Mouse (Mus musculus): ENCODE measurements around the gene Cd163. TPM values are rescaled to one million over a fixed set of nuclear protein-coding genes. Genes with fewer than 3 reads are reported as not detected.

Gene Cd163
- polyA plus RNA-seq, 1 experiment, result 1.8 TPM

DNA sequence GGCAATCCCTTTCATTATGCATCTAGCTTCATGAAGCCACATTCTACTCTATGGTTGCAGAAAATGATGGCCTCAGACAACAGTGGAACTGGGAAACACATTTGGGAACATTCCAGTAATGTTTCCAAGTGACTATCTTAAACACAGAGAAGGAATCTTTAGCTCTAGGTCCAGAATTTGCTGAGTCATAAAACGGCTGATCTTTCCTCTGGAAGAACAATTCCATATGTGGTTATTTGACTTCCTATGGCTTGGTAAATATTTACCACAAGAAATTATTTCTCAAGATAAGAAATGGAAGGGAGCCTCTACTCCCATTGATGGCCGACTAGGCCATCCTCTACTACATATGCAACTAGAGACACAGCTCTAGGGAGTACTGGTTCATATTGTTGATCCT, 48.8 kb downstream of the Cd163 start:
- H3K27ac ChIP-seq (ENCODE audit: insufficient read depth, low read depth, low read length), result no peak overlapping the region
- H3K4me3 ChIP-seq (ENCODE audit: insufficient read depth, low read length), result no peak overlapping the region
- TF ChIP-seq POLR2A (IDR thresholded peaks at IDR 0.05; ENCODE audit: borderline replicate concordance, low read depth, low read length) (no peak), CTCF (IDR thresholded peaks at IDR 0.05; ENCODE audit: low read depth, low read length) (no peak)
- no peaks in the 10 kb centered on the region for H3K4me1 ChIP-seq (ENCODE audit: control insufficient read depth, insufficient read depth, low read length)

DNA sequence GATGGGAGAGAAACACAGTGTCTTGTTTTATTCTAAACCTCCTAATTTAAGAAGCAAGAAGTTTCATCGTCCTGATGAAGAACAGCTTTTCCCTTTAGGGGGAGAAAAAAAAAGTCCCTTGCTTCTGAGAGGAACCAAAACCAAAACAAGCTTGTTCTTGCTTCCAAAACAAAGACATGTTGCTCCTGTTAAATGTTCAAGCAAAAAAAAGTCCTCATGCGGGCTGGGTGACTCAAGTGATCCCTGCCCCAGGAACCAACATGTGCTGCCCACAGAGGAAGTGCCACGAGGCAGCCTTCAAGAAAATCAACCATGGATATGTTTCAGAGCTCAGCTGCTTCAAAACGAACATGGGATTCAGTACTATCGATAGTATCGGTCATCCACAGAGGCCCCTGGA, 54.5 kb downstream of the Cd163 start:
- peaks cover 8% of the 10 kb centered on the region for H3K4me1 ChIP-seq (ENCODE audit: control insufficient read depth, insufficient read depth, low read length)
- no peak overlapping the region for H3K4me3 ChIP-seq (ENCODE audit: insufficient read depth, low read length)
- peak overlapping the region; percentile 57 for H3K27ac ChIP-seq (ENCODE audit: insufficient read depth, low read depth, low read length)
- TF ChIP-seq POLR2A (IDR thresholded peaks at IDR 0.05; ENCODE audit: borderline replicate concordance, low read depth, low read length) (no peak), CTCF (IDR thresholded peaks at IDR 0.05; ENCODE audit: low read depth, low read length) (no peak)

DNA sequence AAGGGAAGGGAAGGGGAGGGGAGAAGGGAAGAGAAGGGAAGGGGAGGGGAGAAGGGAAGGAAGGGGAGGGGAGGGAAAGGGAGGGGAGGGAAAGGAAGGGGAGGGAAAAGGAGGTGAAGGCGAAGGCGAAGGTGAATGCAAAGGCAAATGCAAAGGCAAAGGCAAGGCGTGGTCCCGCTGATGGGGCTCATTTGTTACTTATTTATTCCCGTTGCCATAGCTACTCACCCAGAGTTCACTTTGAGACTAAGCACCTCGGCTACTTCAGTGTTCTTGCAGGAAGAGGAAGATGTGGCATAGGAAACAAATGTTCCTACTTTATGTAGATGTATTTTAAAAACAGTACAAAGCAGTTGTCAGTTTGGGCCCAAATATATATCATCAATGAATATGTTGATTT, 56.1 kb downstream of the Cd163 start:
- no peak overlapping the region for H3K4me3 ChIP-seq (ENCODE audit: insufficient read depth, low read length)
- H3K27ac ChIP-seq (ENCODE audit: insufficient read depth, low read depth, low read length), result no peak overlapping the region
- TF ChIP-seq CTCF (IDR thresholded peaks at IDR 0.05; ENCODE audit: low read depth, low read length), result no peak
- no peak for TF ChIP-seq POLR2A (IDR thresholded peaks at IDR 0.05; ENCODE audit: borderline replicate concordance, low read depth, low read length)
- H3K4me1 ChIP-seq (ENCODE audit: control insufficient read depth, insufficient read depth, low read length), result peaks cover 8% of the 10 kb centered on the region

DNA sequence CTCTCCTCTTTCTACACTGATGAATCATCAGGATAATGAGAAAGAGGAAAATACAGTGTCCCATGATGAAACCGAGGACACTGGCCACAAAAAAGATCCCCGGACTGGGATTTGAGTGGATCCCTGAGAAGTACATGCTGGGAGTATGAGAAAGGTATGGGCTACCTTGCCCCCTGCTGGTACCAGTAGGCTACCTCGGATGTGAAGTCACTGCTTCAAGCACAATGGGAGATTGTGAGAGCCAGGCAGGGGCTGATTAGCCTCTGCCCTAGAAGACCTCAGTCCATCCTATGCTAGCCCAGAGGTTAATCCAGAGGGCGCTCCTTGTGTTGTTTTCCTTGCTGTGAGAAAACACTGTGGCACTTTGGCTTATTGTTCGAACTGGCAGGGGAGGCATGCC, 59.9 kb downstream of the Cd163 start:
- TF ChIP-seq CTCF (IDR thresholded peaks at IDR 0.05; ENCODE audit: low read depth, low read length), result no peak
- TF ChIP-seq POLR2A (IDR thresholded peaks at IDR 0.05; ENCODE audit: borderline replicate concordance, low read depth, low read length), result no peak
- peaks cover 2% of the 10 kb centered on the region for H3K4me1 ChIP-seq (ENCODE audit: control insufficient read depth, insufficient read depth, low read length)
- H3K4me3 ChIP-seq (ENCODE audit: insufficient read depth, low read length), result no peak overlapping the region
- H3K27ac ChIP-seq (ENCODE audit: insufficient read depth, low read depth, low read length), result no peak overlapping the region

DNA sequence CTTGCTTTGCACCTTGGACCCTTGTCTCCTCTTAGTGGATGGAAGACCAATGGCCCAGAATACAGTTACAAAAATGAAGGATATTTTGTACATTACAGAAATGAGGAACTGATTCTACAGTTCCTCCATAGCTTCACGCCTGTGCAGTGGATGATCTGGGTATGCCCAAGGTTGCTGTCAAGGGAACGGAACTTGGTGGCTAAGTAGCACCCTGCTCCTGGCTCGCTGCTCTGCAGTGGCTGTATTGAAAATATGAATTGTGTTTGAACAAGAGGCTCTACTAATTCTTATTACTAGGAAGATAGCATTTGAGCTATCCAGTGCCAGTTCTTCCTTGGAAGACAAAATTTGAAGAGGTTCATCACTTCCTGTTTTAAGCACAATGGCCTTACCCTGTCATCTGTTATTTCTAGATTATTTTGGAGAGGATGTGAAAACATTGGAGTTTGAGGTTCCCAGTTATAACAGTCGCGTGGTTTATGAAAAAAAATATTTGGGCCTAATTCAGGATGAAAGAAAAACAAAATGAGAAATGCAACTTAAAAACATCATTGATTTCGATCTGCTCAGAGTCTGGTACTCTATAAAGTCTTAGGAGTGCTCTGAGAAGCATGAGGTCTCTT, 69.2 kb downstream of the Cd163 start:
- Histone ChIP-seq H3K27ac (ENCODE audit: insufficient read depth, low read depth, low read length) (peak overlapping the region; percentile 94), H3K4me1 (ENCODE audit: control insufficient read depth, insufficient read depth, low read length) (peaks cover 31% of the 10 kb centered on the region), H3K4me3 (ENCODE audit: insufficient read depth, low read length) (no peak overlapping the region)
- TF ChIP-seq POLR2A (IDR thresholded peaks at IDR 0.05; ENCODE audit: borderline replicate concordance, low read depth, low read length), result no peak
- TF ChIP-seq CTCF (IDR thresholded peaks at IDR 0.05; ENCODE audit: low read depth, low read length), result no peak

DNA sequence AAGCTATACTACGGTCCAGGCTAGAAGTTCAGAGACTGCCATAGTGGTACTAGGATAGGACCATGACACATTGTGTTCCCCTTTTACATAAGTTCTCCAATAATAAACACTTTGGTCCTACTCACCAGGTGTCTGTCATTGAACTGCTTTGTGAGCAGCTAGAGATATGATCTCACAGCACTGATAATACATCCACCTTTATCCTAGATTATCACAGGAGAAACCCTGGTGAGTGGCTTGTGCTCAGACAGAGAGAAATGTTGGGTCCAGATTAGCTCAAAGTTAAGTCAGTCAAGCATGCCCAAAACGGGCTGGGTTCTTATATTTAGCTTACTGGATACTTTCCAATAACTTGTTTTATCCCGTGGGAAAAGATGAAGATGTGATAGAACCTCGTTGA, 70.2 kb downstream of the Cd163 start:
- peak overlapping the region; percentile 94 for H3K27ac ChIP-seq (ENCODE audit: insufficient read depth, low read depth, low read length)
- peaks cover 31% of the 10 kb centered on the region for H3K4me1 ChIP-seq (ENCODE audit: control insufficient read depth, insufficient read depth, low read length)
- H3K4me3 ChIP-seq (ENCODE audit: insufficient read depth, low read length), result no peak overlapping the region
- no peak for TF ChIP-seq POLR2A (IDR thresholded peaks at IDR 0.05; ENCODE audit: borderline replicate concordance, low read depth, low read length)
- TF ChIP-seq CTCF (IDR thresholded peaks at IDR 0.05; ENCODE audit: low read depth, low read length), result no peak

DNA sequence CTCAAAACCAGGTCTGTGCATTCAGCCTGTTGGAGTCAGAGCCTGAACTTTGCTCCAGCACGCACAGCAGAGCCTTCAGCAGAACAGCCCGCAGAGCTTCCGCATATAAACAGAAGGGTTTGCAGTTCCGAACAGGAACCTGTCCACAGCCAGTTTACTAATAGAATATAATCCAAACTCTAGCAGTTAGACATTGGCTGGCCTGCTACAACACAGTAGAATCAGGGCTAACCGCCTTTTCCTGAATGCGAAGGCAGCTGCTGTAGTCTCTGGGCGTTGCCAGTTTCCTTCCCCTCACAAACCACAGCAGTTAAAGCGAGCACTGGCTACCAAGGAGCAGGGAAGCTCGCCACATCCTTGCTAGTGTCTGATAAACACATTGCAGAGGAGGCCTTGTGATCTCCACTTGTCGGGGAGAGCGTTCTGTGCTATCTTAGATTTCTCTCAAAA, 71.0 kb downstream of the Cd163 start:
- TF ChIP-seq CTCF (IDR thresholded peaks at IDR 0.05; ENCODE audit: low read depth, low read length) (no peak), POLR2A (IDR thresholded peaks at IDR 0.05; ENCODE audit: borderline replicate concordance, low read depth, low read length) (no peak)
- peak overlapping the region; percentile 94 for H3K27ac ChIP-seq (ENCODE audit: insufficient read depth, low read depth, low read length)
- H3K4me3 ChIP-seq (ENCODE audit: insufficient read depth, low read length), result no peak overlapping the region
- peaks cover 35% of the 10 kb centered on the region for H3K4me1 ChIP-seq (ENCODE audit: control insufficient read depth, insufficient read depth, low read length)

DNA sequence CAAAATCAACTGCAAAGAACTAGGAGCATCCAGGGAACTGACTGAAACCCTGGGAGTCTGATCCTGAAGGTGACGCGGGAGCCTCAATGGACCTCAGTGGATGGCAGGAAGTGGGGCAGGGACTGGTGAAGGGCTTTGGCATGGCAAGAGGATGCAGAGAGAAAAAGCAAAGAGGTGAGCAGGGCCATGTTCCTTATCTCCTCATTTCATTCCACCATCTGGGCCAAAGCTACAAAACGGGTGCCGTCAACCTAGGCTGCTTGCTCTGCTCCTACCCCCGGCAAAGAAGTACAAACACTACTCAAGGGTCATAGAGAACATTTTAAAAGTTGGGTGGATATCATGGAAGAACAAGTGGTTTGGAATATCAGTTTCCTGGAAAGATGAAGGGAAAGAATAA, 71.9 kb downstream of the Cd163 start:
- H3K4me1 ChIP-seq (ENCODE audit: control insufficient read depth, insufficient read depth, low read length), result peaks cover 36% of the 10 kb centered on the region
- TF ChIP-seq CTCF (IDR thresholded peaks at IDR 0.05; ENCODE audit: low read depth, low read length), result no peak
- TF ChIP-seq POLR2A (IDR thresholded peaks at IDR 0.05; ENCODE audit: borderline replicate concordance, low read depth, low read length), result no peak
- H3K4me3 ChIP-seq (ENCODE audit: insufficient read depth, low read length), result no peak overlapping the region
- H3K27ac ChIP-seq (ENCODE audit: insufficient read depth, low read depth, low read length), result peak overlapping the region; percentile 94

DNA sequence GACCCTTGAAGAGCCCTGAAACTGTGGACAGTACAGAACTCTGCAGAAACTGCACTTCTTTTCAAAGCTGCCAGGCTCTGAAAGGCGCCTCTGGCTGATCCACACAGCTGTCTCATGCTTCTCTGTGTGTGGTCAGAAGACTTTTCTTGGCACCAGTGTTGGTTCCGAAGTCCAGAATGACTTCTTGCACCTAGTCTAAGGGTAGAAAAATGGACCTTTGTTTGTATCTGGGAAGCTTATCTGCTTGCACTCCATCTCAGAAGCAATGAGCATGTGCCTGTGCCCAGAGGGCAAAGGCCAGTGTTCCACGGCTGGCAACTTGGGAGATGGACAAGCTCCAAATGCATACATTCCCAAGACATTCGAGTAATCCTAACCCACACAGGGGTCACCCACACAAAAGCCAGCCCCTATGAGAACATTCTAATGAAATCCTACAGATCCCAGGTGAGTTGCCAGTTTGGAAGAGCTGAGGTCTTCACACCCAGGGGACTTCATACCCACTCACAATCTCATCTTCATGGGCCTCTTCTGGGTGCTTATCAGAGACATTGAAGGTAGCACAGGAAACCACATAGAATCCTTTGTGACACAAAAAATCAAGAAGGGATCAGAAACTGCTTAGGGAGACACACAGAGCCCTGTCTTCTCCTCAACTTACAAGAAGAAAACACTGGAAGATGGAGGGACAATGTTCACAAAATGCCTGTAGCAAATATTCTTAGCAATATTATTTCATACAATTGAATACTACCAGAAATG, 73.2 kb downstream of the Cd163 start:
- Histone ChIP-seq H3K4me1 (ENCODE audit: control insufficient read depth, insufficient read depth, low read length) (peaks cover 36% of the 10 kb centered on the region), H3K27ac (ENCODE audit: insufficient read depth, low read depth, low read length) (no peak overlapping the region), H3K4me3 (ENCODE audit: insufficient read depth, low read length) (no peak overlapping the region)
- TF ChIP-seq POLR2A (IDR thresholded peaks at IDR 0.05; ENCODE audit: borderline replicate concordance, low read depth, low read length) (no peak), CTCF (IDR thresholded peaks at IDR 0.05; ENCODE audit: low read depth, low read length) (no peak)

DNA sequence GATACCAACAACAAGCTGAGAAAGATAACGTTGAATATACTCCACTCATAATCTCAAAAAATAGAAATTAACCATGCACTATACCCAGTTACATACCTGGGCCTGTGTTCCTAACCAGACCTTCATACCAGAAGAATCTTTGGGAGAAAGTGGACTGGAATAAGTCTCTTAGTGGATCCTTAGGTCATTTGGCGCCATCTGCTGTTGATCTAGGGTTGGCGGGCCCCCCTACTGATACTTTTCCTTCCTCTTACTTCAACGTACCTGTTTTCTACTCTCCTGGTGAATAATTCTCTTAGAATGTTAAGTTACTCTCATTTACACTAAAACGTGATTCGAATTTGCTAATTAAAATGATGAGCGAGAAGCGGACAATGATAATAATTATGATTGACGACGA, 74.9 kb downstream of the Cd163 start:
- H3K4me3 ChIP-seq (ENCODE audit: insufficient read depth, low read length), result no peak overlapping the region
- H3K4me1 ChIP-seq (ENCODE audit: control insufficient read depth, insufficient read depth, low read length), result peaks cover 24% of the 10 kb centered on the region
- no peak for TF ChIP-seq POLR2A (IDR thresholded peaks at IDR 0.05; ENCODE audit: borderline replicate concordance, low read depth, low read length)
- TF ChIP-seq CTCF (IDR thresholded peaks at IDR 0.05; ENCODE audit: low read depth, low read length), result no peak; the same call in 1 of the 2 replicates
- H3K27ac ChIP-seq (ENCODE audit: insufficient read depth, low read depth, low read length), result no peak overlapping the region

Other genes with a start within 250 kb of the Cd163 start
- gene Vmn2r27, start 72.8 kb upstream of the Cd163 start, polyA plus RNA-seq (2012; ENCODE audit: insufficient read depth, insufficient read length, missing spikeins), result not detected in 2 replicates
- 28.8 and 32.5 TPM in 2 replicates for gene Pex5, start 110.4 kb downstream of the Cd163 start, polyA plus RNA-seq (2012; ENCODE audit: insufficient read depth, insufficient read length, missing spikeins)
- 0.60 TPM in 1 of 2 replicates, not detected in the other for gene Clstn3, start 160.1 kb downstream of the Cd163 start, polyA plus RNA-seq (2012; ENCODE audit: insufficient read depth, insufficient read length, missing spikeins)
- gene C1rl, start 188.5 kb downstream of the Cd163 start, polyA plus RNA-seq (2012; ENCODE audit: insufficient read depth, insufficient read length, missing spikeins), result 0.97 and 1.1 TPM in 2 replicates
- gene C1ra, start 207.7 kb downstream of the Cd163 start, polyA plus RNA-seq (2012; ENCODE audit: insufficient read depth, insufficient read length, missing spikeins), result 3.4 and 3.7 TPM in 2 replicates
- 0.55 TPM in 1 of 2 replicates, not detected in the other for gene C1s1, start 237.7 kb downstream of the Cd163 start, polyA plus RNA-seq (2012; ENCODE audit: insufficient read depth, insufficient read length, missing spikeins)